Mouse (Mus musculus) CH12.LX (cell line): Measurements from ENCODE around the gene Fus.

Experiments used
- CHD2 ChIP-seq: IDR thresholded peaks from 2 replicates; pipeline ENCODE4 v1.6.1; 2011; ENCODE audit warnings: low read length, improper control_type of control experiment
- CTCF ChIP-seq, 2 experiments: IDR thresholded peaks in 1 of 2; conservative IDR thresholded peaks in 1 of 2; 2 replicates each; pipeline ENCODE4 v1.5.1; 2011 to 2012; ENCODE audit warnings: low read depth in 2 of 2, low read length in 2 of 2, improper control_type of control experiment in 1 of 2, inconsistent platforms in 1 of 2, mild to moderate bottlenecking in 1 of 2, moderate library complexity in 1 of 2
- E2F4 ChIP-seq: IDR thresholded peaks from 2 replicates; pipeline ENCODE4 v1.6.1; 2011; ENCODE audit warnings: low read depth, low read length, improper control_type of control experiment; ENCODE audit not compliant: insufficient replicate concordance
- ELF1 ChIP-seq: IDR thresholded peaks from 2 replicates; pipeline ENCODE4 v1.6.1; 2014; ENCODE audit warnings: low read depth, mild to moderate bottlenecking, inconsistent platforms, low read length, improper control_type of control experiment
- EP300 ChIP-seq: IDR thresholded peaks from 2 replicates; pipeline ENCODE4 v1.6.1; 2011; ENCODE audit warnings: low read length, improper control_type of control experiment
- MAX ChIP-seq: IDR thresholded peaks from 2 replicates; pipeline ENCODE4 v1.6.1; 2011; ENCODE audit warnings: low read length, improper control_type of control experiment
- MAZ ChIP-seq: IDR thresholded peaks from 2 replicates; pipeline ENCODE4 v1.6.1; 2012; ENCODE audit warnings: low read depth, mild to moderate bottlenecking, inconsistent platforms, low read length, improper control_type of control experiment, moderate library complexity
- MEF2A ChIP-seq: IDR thresholded peaks from 2 replicates; pipeline ENCODE4 v1.6.1; 2014; ENCODE audit warnings: low read depth, mild to moderate bottlenecking, inconsistent platforms, low read length, improper control_type of control experiment, borderline replicate concordance
- NELFE ChIP-seq: IDR thresholded peaks from 2 replicates; pipeline ENCODE4 v1.6.1; 2011; ENCODE audit warnings: low read depth, low read length, improper control_type of control experiment
- PAX5 ChIP-seq: IDR thresholded peaks from 2 replicates; pipeline ENCODE4 v1.6.1; 2012; ENCODE audit warnings: low read length, inconsistent platforms, mixed read lengths
- UBTF ChIP-seq: IDR thresholded peaks from 2 replicates; pipeline ENCODE4 v1.6.1; 2012; ENCODE audit warnings: low read depth, mild to moderate bottlenecking, inconsistent platforms, low read length, improper control_type of control experiment, moderate library complexity

GRCm38 (mm10) chr7:127935028-127935722 is 32.1 kb upstream of the Fus start:
- TF ChIP-seq CTCF (conservative IDR thresholded peaks at IDR 0.05 in 1 of 2, IDR thresholded peaks at IDR 0.05 in 1 of 2; ENCODE audit: low read depth in 2 of 2, low read length in 2 of 2) = peak; percentile 34 to 96; a peak in 2 of 4 replicates
- peak; percentile 82 for TF ChIP-seq NELFE
- no peak for TF ChIP-seq PAX5
- no peak for TF ChIP-seq UBTF
- peak; percentile 86 for TF ChIP-seq CHD2
- TF ChIP-seq MAZ = peak; percentile 55; the same call in 1 of the 2 replicates
- TF ChIP-seq E2F4 = 0 out of 2 replicates have a peak, but pooled peaks have one; percentile 40
- TF ChIP-seq MEF2A = peak; percentile 31; the same call in 1 of the 2 replicates
- TF ChIP-seq EP300 = no peak
- TF ChIP-seq ELF1 = peak; percentile 83
- TF ChIP-seq MAX = peak; percentile 82
